Mouse (Mus musculus): ENCODE results near the gene Adamtsl3.

GRCm38 (mm10) chr7:82491018-82491417, 155.5 kb downstream of the Adamtsl3 start:
- TF ChIP-seq EP300 (optimal IDR thresholded peaks at IDR 0.05) = no peak
- no peak for TF ChIP-seq CTCF (IDR thresholded peaks at IDR 0.05; ENCODE audit: low read depth)

Data from stomach, postnatal 0 days (tissue).